Mouse (Mus musculus): ENCODE results near the gene Ubtd2.

GRCm38 (mm10) chr11:32565088-32565487 is 109.9 kb downstream of the Ubtd2 start:
- TF ChIP-seq GATA1 (IDR thresholded peaks at IDR 0.05; ENCODE audit: low read length) (no peak), TAL1 (IDR thresholded peaks at IDR 0.05; ENCODE audit: low read length) (no peak)
